Mouse (Mus musculus) heart, embryonic 12.5 days (tissue): ENCODE measurements at regions not wholly inside any gene's neighbourhood (a gene's known extent, or its start where the extent isn't known, plus 50 kb on each side); places are given as distances from the start of the nearest gene placed in this dataset.
A peak's percentile ranks its signal among the peaks of the same experiment; 100 is the strongest.

ENCODE experiments used
- ATAC-seq: fragments of 200-750 bp; cut with Nextera tagmentation; 2 replicates; pipeline ENCODE4 v1.8.0; 2017; ENCODE audit warnings: moderate TSS enrichment, moderate library complexity; ENCODE audit not compliant: insufficient number of reproducible peaks, low FRiP score
- H3K27ac ChIP-seq: fragments of 300-500 bp; sonication (generic); 2 replicates; pipeline ENCODE4 v1.5.1; 2016; ENCODE audit warnings: mild to moderate bottlenecking, moderate library complexity; ENCODE audit not compliant: poor library complexity, severe bottlenecking
- H3K27me3 ChIP-seq: fragments of 300-500 bp; sonication (generic); replicated peaks from 2 replicates; pipeline ENCODE4 v1.6.1; 2016; ENCODE audit warnings: mild to moderate bottlenecking, moderate library complexity
- H3K36me3 ChIP-seq: fragments of 300-500 bp; sonication (generic); 2 replicates; pipeline ENCODE4 v1.6.1; 2016; ENCODE audit warnings: mild to moderate bottlenecking, moderate library complexity
- H3K4me1 ChIP-seq: fragments of 300-500 bp; sonication (generic); replicated peaks from 2 replicates; pipeline ENCODE4 v1.6.1; 2016; ENCODE audit warnings: mild to moderate bottlenecking
- H3K4me2 ChIP-seq: fragments of 300-500 bp; sonication (generic); 2 replicates; pipeline ENCODE4 v1.6.1; 2016; ENCODE audit warnings: mild to moderate bottlenecking, moderate library complexity
- H3K4me3 ChIP-seq: fragments of 300-500 bp; sonication (generic); 2 replicates; pipeline ENCODE4 v1.5.1; 2016; ENCODE audit warnings: mild to moderate bottlenecking
- H3K9ac ChIP-seq: fragments of 300-500 bp; sonication (generic); 2 replicates; pipeline ENCODE4 v1.6.1; 2016; ENCODE audit warnings: mild to moderate bottlenecking, moderate library complexity
- H3K9me3 ChIP-seq: fragments of 300-500 bp; sonication (generic); replicated peaks from 2 replicates; pipeline ENCODE4 v1.6.1; 2016; ENCODE audit warnings: mild to moderate bottlenecking, moderate library complexity
- WGBS: fragments of 180-500 bp; shearing (Covaris S2); methylation state at CpG from one replicate; pipeline ENCODE4 v1.1.7; 2016; 5-methylcytosine and 5-hydroxymethylcytosine counted together

DNA sequence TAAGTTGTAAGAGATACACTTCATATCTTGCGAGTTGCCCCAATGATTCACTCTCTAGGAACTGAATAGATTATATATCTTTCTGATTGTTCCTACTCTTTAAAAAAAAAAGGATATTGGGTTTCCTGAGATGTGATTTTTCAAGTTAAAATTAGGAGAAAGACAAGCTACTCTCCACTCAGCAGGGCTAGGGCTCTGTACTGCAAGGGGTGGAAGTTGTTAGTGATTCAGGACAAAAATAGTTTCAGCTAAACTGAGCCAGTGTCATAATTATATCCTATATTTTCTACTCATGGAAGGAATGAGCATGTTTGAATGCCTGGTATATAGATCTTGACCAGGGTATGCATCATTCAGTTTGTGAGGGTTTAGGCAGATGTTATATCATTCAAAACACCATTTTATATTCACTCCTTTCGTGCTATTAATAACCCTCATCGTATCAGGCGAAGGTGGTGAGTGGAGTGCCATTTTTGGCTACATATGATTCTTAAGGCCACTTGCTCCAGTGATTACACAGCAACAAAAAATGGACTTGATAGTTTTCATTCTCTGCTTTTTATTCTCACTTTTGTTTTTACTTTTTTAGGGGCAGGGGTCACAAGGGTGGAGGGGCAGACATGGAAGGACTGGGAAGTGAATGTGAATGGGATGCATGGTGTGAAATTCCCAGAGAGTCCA is 228.7 kb downstream of the Ttll7 start:
- H3K27ac ChIP-seq = peak overlapping the region; percentile 80
- WGBS = 34% methylated on average over 4 of the region's 4 CpGs

DNA sequence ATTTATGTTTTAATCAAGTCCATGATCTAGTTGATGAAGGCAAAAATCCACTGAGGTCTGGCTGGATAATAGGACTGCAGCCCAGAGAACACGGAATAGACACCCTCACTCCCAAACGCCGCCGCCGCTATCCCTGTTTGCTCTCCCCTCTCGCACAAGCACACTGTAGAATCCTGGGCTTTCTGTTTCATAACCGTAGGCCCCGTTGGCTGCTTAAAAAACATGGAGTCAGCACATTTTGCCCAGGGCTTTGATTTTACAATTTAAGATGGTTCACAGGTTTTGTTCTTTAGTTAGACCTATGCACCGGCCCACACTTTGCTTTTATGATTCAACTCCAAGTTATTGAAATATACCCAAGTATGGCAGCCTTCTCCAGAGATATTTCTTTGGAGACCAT is 229.6 kb downstream of the Ttll7 start:
- H3K4me1 ChIP-seq = peaks cover 11% of the 10 kb centered on the region
- 91% methylated on average over 9 of the region's 9 CpGs for WGBS
- ATAC-seq = no peak
- no peaks in the 10 kb centered on the region for H3K9me3 ChIP-seq
- H3K4me2 ChIP-seq = no peak overlapping the region
- H3K4me3 ChIP-seq = no peak overlapping the region
- no peaks in the 10 kb centered on the region for H3K27me3 ChIP-seq
- no peak overlapping the region for H3K9ac ChIP-seq
- no peak overlapping the region for H3K27ac ChIP-seq
- H3K36me3 ChIP-seq = no peaks in the 10 kb centered on the region

More for the DNA sequence above, 228.7 kb downstream of the Ttll7 start:
- Histone ChIP-seq H3K27me3 (no peaks in the 10 kb centered on the region), H3K36me3 (no peaks in the 10 kb centered on the region), H3K9me3 (no peaks in the 10 kb centered on the region), H3K9ac (no peak overlapping the region), H3K4me2 (no peak overlapping the region), H3K4me1 (peaks cover 9% of the 10 kb centered on the region; the same call in 1 of the 2 replicates), H3K4me3 (no peak overlapping the region)
- ATAC-seq = no peak

DNA sequence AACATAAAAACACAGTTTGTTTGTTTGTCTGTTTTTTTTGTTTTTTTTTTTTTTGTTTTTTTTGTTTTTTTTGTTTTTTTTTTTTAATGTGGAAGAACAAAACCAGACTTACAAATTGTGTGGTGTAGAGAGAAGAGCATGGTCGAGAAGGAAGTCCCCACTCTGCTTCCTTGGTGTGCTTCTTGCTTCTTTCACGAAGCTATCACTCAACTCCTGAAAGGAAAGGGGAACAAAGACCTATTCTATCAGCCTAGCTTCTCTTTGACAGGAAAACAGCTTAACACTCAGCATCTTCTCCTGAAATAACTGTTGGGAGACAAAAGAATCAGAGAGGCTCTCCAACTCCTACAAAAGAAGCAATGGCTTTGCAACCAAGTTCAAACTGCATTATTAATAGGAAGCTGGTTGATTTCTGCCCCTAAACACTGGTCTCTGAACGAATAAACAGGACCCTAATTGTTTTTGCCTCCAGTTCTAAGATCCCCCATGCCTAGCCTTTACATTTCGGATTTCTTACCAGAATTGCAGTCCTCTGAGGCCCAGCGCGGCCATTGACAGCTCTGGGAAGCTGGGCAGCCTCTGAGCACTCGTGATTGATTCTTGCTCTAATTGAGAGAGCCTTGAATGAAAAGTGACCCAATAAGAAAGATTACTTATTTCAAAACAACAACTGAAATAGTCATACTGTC is 230.2 kb downstream of the Ttll7 start:
- Histone ChIP-seq H3K4me1 (peaks cover 11% of the 10 kb centered on the region), H3K27me3 (no peaks in the 10 kb centered on the region), H3K27ac (no peak overlapping the region), H3K36me3 (no peaks in the 10 kb centered on the region), H3K9me3 (no peaks in the 10 kb centered on the region), H3K9ac (no peak overlapping the region), H3K4me2 (no peak overlapping the region), H3K4me3 (no peak overlapping the region)
- no peak for ATAC-seq
- WGBS = 52% methylated on average over 7 of the region's 7 CpGs

DNA sequence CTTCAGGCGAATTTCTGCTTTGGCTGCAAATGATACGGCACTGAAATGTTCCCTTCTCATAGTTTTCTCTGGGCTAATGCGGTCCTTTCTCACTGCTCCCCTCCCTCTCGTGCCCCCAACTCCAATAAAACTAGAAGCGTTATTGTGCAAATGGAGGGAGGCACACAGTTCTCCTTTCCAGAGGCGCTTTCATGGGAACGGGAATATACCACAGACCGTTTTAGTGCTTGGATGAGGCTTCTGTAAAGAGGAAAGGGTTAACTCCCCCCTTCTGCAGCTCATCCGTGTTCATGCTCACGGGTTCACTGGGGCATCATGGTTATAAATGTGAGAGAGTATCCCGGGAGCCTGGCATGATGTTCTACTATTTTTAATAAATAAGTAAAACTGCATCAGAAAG is 231.2 kb downstream of the Ttll7 start:
- Histone ChIP-seq H3K4me3 (no peak overlapping the region), H3K9me3 (no peaks in the 10 kb centered on the region), H3K4me2 (no peak overlapping the region), H3K27me3 (no peaks in the 10 kb centered on the region), H3K36me3 (no peaks in the 10 kb centered on the region), H3K9ac (no peak overlapping the region), H3K27ac (no peak overlapping the region), H3K4me1 (peaks cover 11% of the 10 kb centered on the region)
- WGBS = 77% methylated on average over 11 of the region's 11 CpGs
- no peak for ATAC-seq

DNA sequence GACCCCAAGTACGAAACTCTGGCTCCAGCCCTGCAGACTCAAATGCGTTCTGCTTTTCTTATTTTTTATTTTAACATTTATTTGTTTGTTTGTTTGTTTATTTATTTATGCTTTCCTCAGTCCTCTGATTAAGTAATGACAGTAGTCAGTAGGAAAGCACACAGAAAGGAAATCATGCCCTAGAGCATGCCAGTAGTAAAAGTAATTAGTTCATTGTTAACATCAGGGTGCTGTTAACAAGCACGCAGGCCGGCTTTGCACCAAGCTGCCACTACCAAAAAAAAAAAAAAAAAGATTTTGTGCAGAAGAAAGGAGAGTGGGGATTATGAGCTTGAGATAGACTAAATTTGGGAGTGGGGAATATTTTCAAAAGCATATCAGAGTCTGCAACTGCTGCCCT is 231.7 kb downstream of the Ttll7 start:
- Histone ChIP-seq H3K4me2 (no peak overlapping the region), H3K4me1 (peaks cover 11% of the 10 kb centered on the region), H3K4me3 (no peak overlapping the region), H3K9me3 (no peaks in the 10 kb centered on the region), H3K27me3 (no peaks in the 10 kb centered on the region), H3K36me3 (no peaks in the 10 kb centered on the region), H3K9ac (no peak overlapping the region), H3K27ac (no peak overlapping the region)
- ATAC-seq = no peak
- WGBS = 88% methylated on average over 4 of the region's 4 CpGs

DNA sequence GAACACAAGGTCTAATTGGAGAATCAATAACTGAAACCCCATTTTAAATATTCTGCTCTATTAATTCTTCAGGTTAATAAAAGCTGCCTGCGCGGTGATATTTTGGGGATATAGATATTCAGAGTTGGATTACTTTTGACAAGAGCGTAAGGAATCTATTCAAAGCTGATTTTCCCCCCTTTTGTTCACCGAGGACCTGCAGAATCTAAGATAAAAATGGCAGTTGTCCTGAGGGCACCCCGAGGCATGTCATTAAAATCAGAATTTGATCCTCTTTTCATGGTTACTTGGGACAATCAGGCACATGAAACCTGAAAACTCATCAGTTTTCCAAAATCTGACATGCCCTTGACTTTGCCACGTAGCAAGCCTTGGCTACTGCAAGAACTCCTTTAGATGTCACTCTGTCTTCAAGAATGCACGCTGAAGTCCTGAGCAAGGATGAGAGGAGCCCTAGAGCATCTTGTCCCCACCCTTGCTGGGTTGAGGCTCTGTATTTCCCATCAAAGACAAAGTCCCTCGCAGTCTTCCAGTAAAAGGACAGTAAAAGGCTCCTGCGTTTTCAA is 232.5 kb downstream of the Ttll7 start:
- Histone ChIP-seq H3K27ac (no peak overlapping the region), H3K36me3 (no peaks in the 10 kb centered on the region), H3K9me3 (no peaks in the 10 kb centered on the region), H3K4me2 (no peak overlapping the region), H3K4me3 (no peak overlapping the region), H3K27me3 (no peaks in the 10 kb centered on the region), H3K9ac (no peak overlapping the region), H3K4me1 (peaks cover 7% of the 10 kb centered on the region)
- 77% methylated on average over 9 of the region's 9 CpGs for WGBS
- no peak for ATAC-seq

DNA sequence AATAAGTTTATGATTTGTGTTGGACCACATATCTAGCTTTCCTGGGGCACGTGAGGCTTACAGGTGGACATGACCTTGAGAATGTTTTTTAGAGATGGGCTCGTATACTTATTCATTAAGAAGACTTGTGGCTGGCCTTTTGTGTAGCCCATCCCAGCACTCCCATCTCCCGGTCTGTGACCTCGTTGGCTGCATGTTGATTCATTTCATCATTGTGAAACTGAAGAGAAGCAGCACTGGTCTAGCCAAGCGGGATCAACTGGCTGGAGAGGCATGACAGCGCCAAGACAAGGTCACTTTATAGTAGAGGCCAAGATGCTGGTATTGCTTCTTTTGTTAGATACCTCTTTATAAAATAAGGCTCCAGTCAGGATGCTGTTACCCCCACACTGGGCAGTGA is 236.0 kb downstream of the Ttll7 start:
- H3K4me1 ChIP-seq = peaks cover 3% of the 10 kb centered on the region; the same call in 1 of the 2 replicates
- H3K4me2 ChIP-seq = no peak overlapping the region
- no peaks in the 10 kb centered on the region for H3K27me3 ChIP-seq
- no peak for ATAC-seq
- H3K4me3 ChIP-seq = no peak overlapping the region
- no peak overlapping the region for H3K27ac ChIP-seq
- no peak overlapping the region for H3K9ac ChIP-seq
- H3K36me3 ChIP-seq = no peaks in the 10 kb centered on the region
- H3K9me3 ChIP-seq = no peaks in the 10 kb centered on the region
- 81% methylated on average over 6 of the region's 6 CpGs for WGBS

DNA sequence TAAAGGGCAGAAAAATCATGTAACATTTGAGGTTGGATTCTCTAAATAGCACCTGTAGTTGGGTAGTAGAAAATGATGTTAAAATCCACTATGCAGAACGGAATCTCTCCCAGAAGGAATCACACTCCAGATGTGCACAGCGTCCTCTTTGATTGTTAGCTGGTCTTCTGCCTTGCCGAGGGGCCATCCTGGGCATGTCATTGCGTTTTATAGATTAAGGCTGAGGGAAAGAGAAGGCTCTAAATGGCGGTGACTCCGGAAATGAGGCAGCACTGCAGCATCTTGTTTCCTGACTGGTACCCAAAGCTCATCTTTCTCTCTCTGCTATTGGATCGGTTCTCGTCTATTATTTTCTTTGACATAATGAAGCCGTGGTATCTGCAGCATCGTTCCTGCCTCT is 237.5 kb downstream of the Ttll7 start:
- ATAC-seq = no peak
- H3K4me2 ChIP-seq = no peak overlapping the region

DNA sequence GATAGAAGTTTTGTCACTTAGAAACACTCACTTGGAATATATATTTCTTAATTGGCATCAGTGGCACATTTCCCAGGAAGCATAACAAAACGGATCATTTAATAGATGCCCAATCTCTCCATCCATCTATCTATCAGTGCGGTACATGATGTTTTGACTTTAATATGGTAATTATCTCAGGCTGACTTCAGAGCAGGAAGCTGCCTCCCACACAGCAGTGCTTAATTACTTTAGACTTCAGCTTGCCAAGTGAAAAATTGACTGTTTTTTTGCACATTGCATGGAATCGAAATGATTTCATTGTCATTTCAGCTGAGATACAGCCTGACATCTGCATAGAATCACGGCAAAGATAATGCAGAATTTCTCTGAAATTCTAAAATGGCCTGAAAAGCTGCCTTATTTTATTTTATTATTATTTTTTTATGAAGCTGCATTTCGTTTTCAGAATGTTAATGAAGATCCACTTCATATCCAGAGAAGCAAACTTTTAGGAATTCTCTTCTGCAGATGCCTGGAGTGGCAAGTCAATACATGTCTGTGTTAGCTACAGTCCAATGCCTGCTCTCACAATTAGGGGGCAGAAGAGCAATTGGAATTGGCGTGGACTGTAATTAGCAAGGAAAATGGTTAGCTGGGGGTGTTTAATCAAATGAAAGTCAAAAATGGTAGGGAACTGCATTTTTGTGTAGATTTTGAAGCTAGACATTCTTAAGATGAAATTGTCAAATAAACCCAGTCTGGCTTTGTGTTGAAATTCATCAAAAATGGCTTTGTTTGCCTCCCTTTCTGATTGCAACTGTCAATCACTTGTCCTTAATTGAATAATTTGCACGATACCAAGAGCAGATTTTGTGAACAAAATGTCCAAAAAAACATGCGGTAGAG is 240.3 kb downstream of the Ttll7 start:
- H3K9me3 ChIP-seq = no peaks in the 10 kb centered on the region
- no peaks in the 10 kb centered on the region; the same call in 1 of the 2 replicates for H3K27me3 ChIP-seq
- no peak overlapping the region for H3K27ac ChIP-seq
- H3K4me1 ChIP-seq = no peaks in the 10 kb centered on the region
- 72% methylated on average over 8 of the region's 8 CpGs for WGBS
- H3K4me2 ChIP-seq = no peak overlapping the region
- H3K36me3 ChIP-seq = no peaks in the 10 kb centered on the region
- H3K4me3 ChIP-seq = no peak overlapping the region
- H3K9ac ChIP-seq = no peak overlapping the region
- ATAC-seq = no peak

More for the DNA sequence above, 237.5 kb downstream of the Ttll7 start:
- WGBS = 79% methylated on average over 10 of the region's 10 CpGs
- Histone ChIP-seq H3K27me3 (no peaks in the 10 kb centered on the region; the same call in 1 of the 2 replicates), H3K4me3 (no peak overlapping the region), H3K27ac (no peak overlapping the region), H3K36me3 (no peaks in the 10 kb centered on the region), H3K4me1 (peaks cover 3% of the 10 kb centered on the region; the same call in 1 of the 2 replicates), H3K9me3 (no peaks in the 10 kb centered on the region), H3K9ac (no peak overlapping the region)

DNA sequence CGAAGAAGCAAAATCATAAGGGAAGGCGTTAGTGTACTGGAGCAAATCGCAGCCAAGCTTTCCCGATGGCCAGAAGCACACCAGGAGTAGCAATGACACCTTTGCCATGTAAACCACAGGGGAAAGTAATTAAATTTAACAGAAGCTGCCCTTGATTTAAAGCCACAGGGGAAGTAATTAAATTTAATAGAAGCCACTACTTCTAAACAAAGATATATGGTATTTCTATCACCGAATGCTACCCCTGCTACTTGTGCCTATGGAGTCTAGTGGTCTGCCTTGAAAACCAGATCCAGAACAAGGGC is 240.9 kb downstream of the Ttll7 start:
- ATAC-seq = no peak
- Histone ChIP-seq H3K9ac (no peak overlapping the region), H3K27me3 (no peaks in the 10 kb centered on the region; the same call in 1 of the 2 replicates), H3K36me3 (no peaks in the 10 kb centered on the region), H3K27ac (no peak overlapping the region), H3K9me3 (no peaks in the 10 kb centered on the region), H3K4me3 (no peak overlapping the region), H3K4me1 (peaks cover 1% of the 10 kb centered on the region; the same call in 1 of the 2 replicates), H3K4me2 (no peak overlapping the region)
- 91% methylated on average over 5 of the region's 5 CpGs for WGBS

DNA sequence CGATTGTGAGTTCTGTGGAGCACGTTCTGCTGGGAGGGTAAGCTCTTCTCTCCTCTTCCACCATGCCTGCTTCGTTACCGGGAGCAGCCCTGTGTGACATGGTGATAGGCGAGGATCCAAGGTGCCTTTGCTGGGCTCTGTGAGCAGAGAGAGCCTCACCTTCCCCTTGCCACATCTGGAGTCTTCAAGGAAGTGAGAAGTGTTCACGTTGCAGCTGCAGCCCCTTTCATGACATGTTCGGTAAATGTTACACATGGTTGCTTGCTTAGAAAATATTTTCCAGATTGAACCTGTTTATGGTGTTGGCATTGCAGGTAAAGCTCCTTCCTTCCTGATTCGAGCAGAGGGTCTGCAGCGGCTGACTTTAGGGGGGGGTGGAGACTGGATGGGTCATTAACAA is 244.0 kb downstream of the Ttll7 start:
- Histone ChIP-seq H3K36me3 (no peaks in the 10 kb centered on the region), H3K4me1 (peaks cover 15% of the 10 kb centered on the region), H3K27ac (no peak overlapping the region), H3K4me2 (no peak overlapping the region), H3K27me3 (peaks cover 11% of the 10 kb centered on the region; the same call in 1 of the 2 replicates), H3K9ac (no peak overlapping the region), H3K9me3 (no peaks in the 10 kb centered on the region), H3K4me3 (no peak overlapping the region)
- no peak for ATAC-seq
- WGBS = 51% methylated on average over 9 of the region's 9 CpGs
